Mouse (Mus musculus): ENCODE measurements around the gene Bmpr2.
"Not testable (repeated sequence)": the region's sequence is repeated elsewhere in the genome, so short reads cannot be mapped to it uniquely, and the experiment has no call there.

Gene Bmpr2

GRCm38 (mm10) chr1:59763164-59763768 lies at the start of gene Bmpr2:
Gene Bmpr2, plus strand, starts transcription at chr1:59763400.
- peak; percentile 46 for DNase-seq (ENCODE audit: extremely low read depth, low read depth)

DNA sequence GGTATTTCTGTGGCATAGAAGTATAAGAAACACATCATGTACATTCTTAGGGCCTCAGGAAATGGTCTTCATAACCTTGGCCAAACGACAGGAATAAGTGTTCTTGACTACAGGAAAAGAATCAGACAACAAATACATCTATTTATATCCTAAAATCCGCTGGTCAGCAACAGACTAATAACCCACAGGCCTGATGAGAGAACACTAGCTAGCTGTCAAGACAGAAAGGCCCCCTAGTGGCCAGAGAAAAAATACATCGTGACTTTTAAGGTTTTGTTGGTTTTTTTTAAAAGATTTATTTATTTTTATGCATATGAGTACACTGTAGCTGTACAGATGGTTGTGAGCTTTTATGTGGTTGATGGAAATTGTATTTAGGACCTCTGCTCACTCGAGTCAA lies 43.3 kb upstream of the Bmpr2 start:
- DNase-seq (ENCODE audit: extremely low read depth, low read depth): peak; percentile 53

- no peak for DNase-seq (ENCODE audit: extremely low read depth, low read depth)
Observed at GRCm38 (mm10) chr1:59725661-59726060, 37.5 kb upstream of the Bmpr2 start.

- no peak for DNase-seq (ENCODE audit: extremely low read depth, low read depth)
Observed at GRCm38 (mm10) chr1:59730106-59730505, 33.1 kb upstream of the Bmpr2 start.

DNA sequence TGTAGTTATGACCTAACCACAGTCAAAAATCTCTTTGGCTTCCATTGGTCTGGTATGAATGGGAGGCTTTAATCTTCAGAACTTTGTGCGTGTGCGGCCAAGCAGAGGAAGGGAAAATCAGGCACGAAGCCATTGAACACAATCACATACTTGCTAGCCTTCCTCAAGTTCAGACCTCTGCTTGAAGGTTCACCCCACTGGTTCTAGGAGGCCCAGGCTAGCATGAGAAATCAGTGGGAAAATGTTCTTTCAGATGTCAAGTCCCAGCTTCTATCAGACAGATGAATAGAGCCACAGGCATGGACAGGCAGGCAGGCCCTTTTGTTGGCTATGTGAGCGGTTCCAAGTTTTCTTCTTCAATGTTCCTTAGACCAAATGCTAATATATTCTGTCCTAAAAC lies 32.5 kb upstream of the Bmpr2 start:
- no peak for DNase-seq (ENCODE audit: extremely low read depth, low read depth)

DNA sequence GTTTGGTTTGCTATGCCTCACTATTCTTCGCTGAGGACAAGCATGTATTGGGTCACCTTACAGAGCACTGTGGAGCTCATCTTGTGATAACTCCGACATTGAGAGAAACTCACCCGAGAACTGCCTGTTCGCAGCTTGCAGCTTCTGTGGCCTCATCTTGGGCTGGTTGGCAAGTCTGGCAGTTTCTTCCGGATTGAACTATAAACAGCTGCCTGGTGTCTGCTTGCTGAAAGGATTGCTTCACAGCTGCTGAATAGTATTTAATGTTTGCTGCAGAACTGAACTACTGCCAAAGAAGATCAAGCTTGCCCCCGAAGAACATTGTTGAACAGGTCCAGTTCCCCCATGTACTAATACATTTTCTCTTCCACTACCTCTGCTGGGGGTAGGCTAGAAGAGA lies 29.1 kb upstream of the Bmpr2 start:
- DNase-seq (ENCODE audit: extremely low read depth, low read depth): no peak

- DNase-seq (ENCODE audit: extremely low read depth, low read depth): peak; percentile 22
Observed at GRCm38 (mm10) chr1:59738768-59739414, 24.3 kb upstream of the Bmpr2 start.

DNA sequence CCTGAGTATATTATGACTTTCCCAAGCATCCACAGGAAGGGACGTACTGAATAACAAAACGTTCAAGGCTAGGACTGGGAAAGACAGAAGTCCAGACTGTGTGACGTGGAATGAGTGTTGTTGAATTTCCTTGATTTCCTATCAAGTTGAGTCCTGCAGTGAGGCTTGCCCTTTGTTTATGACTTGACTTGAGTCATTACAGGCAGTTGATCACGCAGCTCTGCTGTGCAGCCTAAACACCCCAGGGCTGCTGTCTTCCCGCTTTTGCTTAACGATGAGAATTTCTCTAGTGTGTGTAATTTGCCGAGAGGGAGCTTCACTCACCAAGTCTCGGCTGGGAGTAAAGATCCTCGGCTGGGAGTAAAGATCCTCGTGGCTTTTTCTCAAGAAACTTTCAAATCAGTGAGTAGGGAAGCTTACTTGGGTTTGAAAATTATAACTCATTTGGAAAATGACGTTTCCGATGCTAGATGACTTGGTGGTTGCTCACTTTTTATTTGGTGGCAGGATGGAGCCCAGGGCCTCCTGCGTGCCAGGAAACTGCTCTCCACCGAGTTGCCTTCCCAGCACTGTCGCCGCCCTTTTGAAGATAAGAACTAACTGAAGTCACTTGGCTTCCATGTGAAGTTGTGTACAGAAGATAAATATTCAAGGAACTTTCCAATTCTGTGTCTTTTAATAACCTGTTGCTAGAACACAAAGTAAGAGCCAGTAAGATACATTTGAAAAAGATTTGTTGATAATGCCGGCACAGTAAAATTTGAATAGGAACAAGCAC lies 23.4 kb upstream of the Bmpr2 start:
- DNase-seq (ENCODE audit: extremely low read depth, low read depth): peak; percentile 60

DNA sequence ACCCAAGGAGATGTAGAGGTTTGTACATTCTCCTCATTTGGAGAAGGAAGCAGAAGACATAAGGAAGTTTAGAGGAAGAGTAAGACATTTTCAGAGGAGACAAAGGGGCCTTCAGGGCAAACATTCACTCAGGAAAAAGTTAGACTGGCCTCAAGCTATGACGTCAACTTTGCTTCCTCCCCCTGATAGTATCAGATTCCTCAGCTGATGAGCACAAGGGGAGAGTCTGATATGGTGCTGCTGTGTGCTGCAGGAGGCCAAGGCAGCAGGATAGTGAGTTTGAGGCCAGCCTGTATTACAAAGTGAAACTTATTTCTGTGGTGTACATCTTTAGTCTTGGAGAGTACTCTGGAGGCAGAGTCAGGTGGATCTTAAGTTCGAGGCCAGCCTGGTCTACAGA lies 14.2 kb upstream of the Bmpr2 start:
- no peak for DNase-seq (ENCODE audit: extremely low read depth, low read depth)

DNA sequence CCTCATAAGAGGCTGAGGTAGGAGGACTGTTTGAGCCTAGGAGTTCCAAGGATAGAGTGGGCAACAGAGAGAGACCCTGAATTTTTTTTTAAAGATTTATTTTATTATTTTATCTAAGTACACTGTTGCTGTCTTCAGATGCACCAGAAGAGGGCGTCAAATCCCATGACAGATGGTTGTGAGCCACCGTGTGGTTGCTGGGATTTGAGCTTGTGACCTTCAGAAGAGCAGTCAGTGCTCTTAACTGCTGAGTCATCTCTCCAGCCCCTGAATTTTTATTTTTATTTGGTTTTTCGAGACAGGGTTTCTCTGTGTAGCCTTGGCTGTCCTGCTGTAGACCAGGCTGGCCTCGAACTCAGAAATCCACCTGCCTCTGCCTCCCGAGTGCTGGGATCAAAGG lies 13.5 kb upstream of the Bmpr2 start:
- not testable (repeated sequence) for DNase-seq (ENCODE audit: extremely low read depth, low read depth)

GRCm38 (mm10) chr1:59755298-59755697 lies 7.9 kb upstream of the Bmpr2 start:
- DNase-seq (ENCODE audit: extremely low read depth, low read depth): no peak

DNA sequence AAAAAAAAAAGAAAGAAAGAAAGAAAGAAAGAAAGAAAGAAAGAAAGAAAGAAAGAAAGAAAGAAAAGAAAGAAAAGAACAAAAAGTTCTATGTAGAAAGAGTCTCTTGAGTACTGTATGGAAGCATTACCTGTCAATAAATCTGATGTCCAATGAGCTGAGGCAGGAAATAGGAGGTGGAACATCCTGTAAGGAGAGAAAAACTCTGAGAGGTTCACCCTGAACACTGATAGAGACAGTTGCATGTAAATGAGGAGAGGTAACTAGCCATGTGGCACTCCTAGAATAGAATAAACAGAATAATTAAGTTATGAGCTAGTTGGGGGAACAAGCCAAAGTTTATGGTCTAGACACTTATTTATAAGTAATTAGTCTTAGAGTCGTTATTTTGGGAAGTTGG lies 4.9 kb upstream of the Bmpr2 start:
- no peak for DNase-seq (ENCODE audit: extremely low read depth, low read depth)

DNA sequence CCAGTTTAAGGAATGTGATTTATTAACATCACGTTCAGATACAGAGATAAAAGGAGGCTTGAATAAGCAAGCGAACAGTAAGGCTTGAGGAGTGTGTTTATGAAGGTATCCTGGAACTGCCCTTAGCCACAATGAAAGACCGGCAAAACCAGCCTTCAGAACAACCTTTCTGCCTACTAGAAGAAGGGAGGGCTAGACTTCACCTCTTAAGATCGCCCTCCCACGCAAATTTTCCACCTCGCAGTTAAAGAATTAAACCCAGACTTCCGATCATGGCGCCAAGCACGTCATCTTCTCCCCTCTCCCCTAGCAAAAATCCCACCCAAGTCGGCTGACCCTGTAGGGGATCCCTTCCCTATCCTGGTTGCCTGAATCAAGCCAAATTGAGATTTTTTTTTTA lies 992 bp upstream of the Bmpr2 start:
- peak; percentile 32 for DNase-seq (ENCODE audit: extremely low read depth, low read depth)

DNA sequence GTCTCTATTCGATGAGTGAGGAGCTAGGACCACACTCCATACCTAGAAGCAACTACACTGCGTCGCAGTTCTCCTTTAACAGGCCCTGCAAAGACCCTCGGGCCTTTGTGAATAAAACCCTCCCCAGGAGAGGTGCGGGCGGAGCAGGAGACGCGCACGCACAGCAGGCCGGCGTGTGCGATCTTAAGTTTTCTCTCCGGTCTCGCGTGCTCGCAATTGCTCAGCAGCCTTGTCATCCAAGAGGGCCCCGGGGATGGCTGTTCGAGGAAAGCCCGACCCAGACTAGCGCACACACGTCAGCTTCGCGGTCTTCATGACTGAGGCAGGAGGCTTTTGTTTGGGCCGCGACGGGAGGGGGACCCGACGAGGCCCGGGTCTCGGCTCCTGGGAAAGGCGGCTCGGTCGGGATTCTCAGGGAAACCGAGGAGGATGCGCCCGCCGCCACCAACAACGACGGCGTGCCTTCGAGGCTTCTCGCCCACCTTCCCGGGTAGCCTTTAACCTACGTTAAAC lies 493 bp upstream of the Bmpr2 start:
- DNase-seq (ENCODE audit: extremely low read depth, low read depth): peak; percentile 51

DNA sequence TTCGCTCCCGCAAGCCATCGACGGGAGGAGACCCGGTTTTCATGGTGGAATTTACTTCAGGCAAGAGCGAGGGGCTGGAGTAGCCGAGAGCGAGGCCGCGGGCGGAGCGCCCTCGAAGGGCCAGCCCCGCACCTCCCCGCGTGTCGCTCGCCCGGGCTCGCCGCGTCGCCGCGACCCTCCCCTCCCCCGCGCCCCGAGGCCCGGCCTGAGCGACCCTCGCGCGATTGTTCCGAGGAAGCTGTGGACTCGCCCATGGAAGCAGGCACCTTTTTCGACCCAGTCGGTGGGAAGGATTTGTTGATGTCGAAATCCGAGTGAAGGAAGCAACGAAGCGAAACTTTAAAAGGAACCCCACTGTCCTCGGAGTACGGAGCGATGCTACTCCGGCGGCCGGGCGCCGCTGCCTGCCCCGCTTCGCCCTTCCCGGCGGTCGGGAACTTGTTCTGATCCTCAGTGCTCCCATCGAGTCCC lies 616 bp downstream of the Bmpr2 start:
- DNase-seq (ENCODE audit: extremely low read depth, low read depth): peak; percentile 47

DNA sequence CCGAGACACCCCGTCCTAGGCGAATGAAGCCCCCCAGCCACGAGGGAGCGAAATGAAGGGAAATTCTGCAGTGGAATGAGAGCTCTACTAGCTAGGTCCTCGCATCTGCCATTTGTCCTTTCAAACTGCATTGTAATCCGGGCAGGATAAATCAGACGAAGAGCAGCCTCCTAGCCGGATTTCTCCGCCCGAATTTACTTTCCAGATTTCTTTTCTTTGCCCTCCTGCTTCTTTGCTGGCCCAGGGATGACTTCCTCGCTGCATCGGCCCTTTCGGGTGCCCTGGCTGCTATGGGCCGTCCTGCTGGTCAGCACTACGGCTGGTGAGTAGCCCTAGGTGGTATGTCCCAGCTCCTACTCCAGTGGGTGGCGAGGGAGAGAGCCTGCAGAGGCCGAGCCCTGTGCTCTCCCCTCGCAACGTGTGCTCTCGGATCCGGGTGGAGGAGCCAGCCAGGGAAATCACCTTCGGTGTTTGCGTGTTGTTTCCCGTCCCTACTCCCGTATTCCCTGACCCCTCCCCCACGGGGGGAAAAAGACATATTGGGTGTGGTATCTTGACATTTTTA lies 1.3 kb downstream of the Bmpr2 start:
- DNase-seq (ENCODE audit: extremely low read depth, low read depth): peak; percentile 39

DNA sequence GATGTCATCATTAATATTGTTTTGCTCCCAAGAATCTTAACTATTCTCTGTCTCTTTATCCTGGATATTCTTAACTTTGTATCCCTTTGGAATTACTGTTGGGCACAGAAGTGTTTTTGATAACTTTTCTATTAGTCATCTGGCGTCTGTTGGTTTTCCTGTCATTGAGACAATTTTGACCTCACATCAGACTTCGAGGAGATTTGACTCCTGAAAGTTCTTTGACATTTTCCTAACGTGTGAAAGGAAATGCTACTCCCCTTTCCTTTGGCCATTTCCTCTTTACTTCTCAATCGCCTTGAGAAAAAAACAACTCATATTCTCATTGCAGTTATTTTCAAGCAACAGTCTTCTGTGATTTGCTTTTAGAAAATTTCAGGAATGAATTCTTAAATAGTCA lies 2.1 kb downstream of the Bmpr2 start:
- DNase-seq (ENCODE audit: extremely low read depth, low read depth): no peak

DNA sequence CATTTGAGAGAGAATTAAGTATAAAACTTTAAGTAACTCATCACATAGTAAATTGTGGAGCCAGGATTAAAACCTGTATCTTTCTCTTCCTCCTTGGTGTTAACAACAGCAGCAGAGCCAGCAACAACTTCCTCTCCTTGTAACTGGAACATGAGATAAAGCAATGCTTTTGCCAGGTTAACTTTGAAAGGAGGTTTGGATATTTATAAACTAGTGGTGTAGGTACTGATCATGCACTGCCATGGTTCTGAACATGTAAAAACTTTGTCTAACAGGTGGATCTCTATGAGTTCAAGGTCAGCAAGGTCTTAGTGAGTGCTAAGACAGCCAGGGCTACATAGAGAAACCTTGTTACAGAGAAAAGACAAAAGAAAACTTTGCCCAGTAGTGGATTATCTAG lies 3.4 kb downstream of the Bmpr2 start:
- peak; percentile 87 for DNase-seq (ENCODE audit: extremely low read depth, low read depth)

GRCm38 (mm10) chr1:59771871-59772270 lies 8.7 kb downstream of the Bmpr2 start:
- DNase-seq (ENCODE audit: extremely low read depth, low read depth): no peak

DNA sequence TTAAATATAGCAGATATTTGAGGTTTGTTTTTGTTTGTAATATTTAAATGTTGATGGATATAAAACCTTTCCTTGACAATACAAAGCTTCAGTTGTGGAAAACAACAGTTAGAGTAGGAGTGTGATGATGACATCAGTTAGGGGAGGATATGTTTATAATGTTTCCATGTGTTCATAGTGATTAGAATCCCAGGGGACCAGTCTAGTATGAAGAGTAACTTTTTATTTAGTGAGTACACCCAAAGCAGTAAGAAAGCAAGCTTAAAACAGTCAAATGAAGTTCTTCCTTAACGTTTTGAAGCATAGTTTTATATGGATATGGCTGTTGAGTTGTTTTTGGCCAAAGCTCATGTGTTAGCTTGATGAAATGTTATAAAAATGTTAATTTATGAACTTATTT lies 17.9 kb downstream of the Bmpr2 start:
- no peak for DNase-seq (ENCODE audit: extremely low read depth, low read depth)

GRCm38 (mm10) chr1:59788975-59789374 lies 25.8 kb downstream of the Bmpr2 start:
- no peak for DNase-seq (ENCODE audit: extremely low read depth, low read depth)

GRCm38 (mm10) chr1:59789741-59790140 lies 26.5 kb downstream of the Bmpr2 start:
- DNase-seq (ENCODE audit: extremely low read depth, low read depth): no peak
